Mouse (Mus musculus) erythroblast, embryonic 14.5 days (primary cell): ENCODE measurements around the gene 4921511M17Rik.
"Not testable (repeated sequence)": the region's sequence is repeated elsewhere in the genome, so short reads cannot be mapped to it uniquely, and the experiment has no call there.

Source experiments
- GATA1 ChIP-seq: IDR thresholded peaks from 2 replicates; pipeline ENCODE4 v1.6.1; 2012; ENCODE audit warnings: low read length, inconsistent platforms, mixed read lengths
- TAL1 ChIP-seq: IDR thresholded peaks from 3 replicates; pipeline ENCODE4 v1.6.1; 2012; ENCODE audit warnings: low read length, inconsistent platforms, mixed read lengths

DNA sequence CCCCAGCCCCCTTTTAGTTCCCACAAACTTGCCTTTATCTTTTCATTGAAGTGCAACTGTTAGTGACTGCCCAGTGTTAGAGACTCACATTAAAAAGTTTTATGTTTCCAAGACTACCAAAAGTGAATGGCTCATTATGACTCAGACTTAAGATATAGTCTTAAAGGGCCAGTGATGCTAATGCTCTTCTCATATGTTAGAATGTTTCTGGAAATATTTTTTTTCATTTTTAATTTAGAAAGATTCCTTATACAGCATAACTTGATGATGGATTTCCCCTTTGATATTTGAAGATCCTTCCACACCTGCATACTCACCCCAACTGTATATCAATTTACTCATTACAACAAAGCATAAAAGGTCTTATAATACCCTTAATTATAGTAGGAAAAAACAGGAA is 21.3 kb upstream of the 4921511M17Rik start, which contains the start of gene Gm10057:
- TF ChIP-seq TAL1, GATA1: not testable (repeated sequence)
